Mouse (Mus musculus) CD8-positive naive resting alpha-beta T cell, adult 2 months (primary cell): Measurements from ENCODE around the gene Plekhg2.

Source experiments
- DNase-seq, 2 experiments: peaks; one replicate each; pipeline ENCODE4 v3.0.0; 2022; ENCODE audit warnings: low read depth in 2 of 2, low spot score in 2 of 2

Gene Plekhg2

DNA sequence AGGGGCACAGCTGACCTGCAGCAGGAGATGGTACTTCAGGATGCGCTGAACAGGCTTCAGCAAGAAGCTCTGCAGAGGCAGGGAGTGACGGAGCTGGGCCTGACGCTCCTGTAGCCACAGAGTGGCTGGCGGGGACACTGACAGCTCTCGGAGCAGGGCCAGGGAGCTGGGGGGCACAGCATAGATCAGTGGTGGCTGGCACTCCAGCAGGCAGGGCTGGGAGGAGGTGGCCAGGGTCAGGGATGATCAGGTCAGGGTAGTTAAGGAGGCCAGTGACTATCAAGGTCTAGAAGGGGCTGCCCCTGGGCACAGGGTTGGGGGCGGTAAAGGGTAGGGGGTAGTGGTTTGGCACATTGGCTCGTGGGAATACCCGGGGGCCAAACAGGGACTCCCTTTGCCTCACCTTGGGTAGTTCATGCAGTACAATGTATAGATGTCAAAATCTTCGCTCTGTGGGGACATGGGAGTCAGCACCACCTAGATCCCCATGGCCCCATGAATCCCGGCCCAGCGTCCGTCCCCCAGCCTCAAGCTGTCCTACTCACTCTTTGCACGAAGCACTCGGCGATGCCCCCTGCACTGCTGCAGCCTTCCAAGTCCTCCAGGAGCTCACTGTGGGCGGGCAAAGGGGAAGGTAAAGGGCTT lies 4.0 kb downstream of the Plekhg2 start:
- no peak for DNase-seq

DNA sequence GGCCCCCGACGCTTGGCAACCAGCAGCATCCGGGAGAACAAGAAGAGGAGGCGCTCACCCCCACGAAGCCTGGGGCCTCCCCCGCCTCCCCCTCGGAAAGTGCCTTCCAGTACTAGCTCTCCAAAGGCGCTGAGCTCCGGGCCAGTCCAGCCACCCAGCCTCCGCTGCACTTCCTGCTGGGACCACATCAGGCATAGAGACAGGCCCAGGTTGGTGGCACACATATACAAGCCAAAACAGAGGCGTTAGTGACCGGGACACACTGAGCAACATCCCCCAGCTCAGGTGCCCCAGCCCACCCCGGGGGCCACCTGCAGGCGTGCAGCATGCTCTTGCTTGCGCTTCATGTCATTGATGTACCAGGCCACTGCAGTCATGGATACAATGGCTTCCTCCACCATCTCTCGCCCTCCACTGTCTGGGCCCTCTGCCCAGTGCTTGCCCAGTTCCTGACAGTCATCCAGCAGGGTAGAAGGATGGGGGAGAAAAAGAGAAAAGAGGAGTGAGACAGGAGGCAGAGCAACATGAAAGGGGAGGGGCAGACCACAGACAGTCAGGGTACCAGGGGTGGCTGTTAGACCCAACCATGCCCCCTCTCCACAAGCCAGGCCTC lies 4.6 kb downstream of the Plekhg2 start:
- no peak for DNase-seq

DNA sequence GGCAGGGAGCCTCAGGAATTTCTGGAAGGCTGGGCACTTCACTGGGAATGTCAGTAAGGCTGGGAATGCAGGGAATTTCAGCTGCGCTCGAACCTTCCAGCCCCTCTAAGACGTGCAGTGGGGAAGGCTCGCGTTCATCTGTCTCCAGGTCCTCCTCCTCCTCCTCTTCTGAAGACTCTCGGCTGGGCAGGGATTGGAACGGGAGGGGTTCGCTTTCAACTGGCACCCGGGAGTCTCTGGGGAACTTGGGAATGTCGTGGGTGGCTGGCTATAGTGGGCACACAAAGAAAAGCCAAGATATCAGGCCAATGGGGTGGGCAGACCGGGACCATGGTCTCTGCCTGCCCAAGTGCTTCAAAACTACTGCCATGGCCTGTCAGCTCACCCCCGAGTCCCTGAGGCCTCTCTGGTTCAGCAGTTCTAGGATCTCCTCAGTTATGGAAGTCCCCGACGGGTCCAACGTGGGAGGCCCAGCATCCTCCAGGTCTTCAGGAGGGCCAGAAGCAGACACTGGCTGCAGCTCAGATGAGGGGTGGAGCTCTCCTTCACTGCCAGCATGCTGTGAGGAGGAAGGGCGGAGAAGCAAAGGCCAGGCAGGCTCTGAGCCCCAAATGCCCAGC lies 9.8 kb downstream of the Plekhg2 start:
- DNase-seq: no peak

DNA sequence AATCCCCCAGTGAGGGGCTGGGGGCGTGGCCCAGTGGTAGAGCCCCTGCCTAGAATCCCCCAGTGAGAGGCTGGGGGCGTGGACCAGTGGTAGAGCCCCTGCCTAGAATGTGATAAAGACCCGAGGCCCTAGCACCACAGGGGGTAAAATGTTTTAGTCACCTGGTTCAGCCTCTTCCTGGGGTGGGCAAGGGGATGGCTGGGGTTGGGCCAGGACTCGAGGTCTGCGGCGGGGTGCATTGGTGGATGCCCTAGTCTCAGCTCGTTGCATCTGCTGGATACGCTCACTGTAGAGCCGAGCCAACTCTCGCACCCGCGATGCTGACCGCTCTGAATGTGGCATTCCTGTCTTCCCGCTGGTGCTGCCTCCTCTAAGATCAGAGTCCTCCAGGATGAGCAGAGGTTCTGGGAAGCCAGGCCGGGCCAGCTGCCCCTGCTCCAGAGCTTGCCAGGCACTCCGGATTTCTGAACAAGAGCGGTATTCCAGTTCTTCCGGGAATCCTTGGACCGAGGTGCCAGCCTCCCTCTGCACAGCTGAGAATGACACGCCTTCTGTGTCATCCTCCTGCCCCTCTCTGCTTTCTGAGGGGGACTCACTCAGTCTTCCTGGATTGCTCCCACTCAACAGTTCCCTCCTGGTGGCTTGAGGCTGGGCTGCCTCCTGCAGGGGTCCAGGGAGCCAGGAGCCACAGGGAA lies 10.6 kb downstream of the Plekhg2 start:
- no peak for DNase-seq

DNA sequence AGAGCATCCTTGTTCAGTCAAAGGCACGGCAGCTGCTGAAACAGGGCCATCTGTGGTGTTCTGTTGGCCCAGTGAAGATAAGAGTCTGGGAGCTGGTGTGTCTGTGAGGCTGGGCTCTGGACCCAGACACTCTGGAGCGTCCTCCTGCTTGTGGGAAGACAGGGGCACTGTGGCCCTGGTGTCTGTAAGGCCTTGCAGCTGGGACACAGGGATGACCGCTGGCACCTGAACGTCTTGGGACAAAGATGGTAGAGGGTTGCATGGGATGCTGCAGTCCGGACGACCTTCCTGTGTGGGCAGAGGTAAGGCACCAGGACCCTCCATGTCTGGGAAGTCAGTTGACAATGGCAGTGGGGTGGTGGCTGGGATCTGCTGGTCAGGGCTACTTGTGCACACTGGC lies 12.1 kb downstream of the Plekhg2 start:
- DNase-seq: no peak

DNA sequence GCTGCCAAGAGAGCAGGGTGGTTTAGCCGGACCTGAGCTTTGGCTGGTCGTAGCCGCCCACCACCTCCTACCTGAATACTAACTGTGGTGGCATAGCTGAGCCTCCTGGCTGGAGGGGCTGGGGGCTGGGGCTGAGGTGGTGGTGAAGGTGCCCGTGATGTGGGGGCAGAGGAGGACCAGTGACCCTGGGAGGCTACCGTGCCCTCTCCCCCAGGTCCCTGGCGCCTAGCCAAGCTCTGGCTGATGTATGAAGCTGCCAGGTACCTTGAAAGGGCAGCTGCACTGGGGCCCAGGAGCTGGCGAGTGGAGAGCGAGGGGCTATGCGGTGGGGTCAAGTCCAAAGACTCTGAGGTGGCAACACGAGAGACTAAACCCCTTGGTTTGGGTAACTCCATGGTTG lies 12.5 kb downstream of the Plekhg2 start:
- DNase-seq: no peak

DNA sequence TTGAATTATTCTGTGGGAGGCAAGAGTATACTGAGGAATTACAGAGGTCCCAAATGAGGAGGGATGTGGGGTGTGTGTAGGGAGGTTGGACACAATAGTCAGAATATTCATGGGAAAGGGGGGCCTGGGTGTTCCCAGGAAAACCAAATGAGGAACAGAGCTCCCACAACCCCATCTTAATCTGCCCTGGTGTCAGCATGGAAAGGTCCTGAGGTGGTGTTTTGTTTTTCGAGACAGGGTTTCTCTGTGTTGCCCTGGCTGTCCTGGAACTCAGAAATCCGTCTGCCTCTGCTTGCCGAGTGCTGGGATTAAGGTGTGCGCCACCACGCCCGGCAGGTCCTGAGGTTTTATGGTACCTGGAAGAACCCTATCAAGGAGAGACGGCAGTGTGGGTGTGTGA lies 14.0 kb downstream of the Plekhg2 start:
- DNase-seq: no peak

DNA sequence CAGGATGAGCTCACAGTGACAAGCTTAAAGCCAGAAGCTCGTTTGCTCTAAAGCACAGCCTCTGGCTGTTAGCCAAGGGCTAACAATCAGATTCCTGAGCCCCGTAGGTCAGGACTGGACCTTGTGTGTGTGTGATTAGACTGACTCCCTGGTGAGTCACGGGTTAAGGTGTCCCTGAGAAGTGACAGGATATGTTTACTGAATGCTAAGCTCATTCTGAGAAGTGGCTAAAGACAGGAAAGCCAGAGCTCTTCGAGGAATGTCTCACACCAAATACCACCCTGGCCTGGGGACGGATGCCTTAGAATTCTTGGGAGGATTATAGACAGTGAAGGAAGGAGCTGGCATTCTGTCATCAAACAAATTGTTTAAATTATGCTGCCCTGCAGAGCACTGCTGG lies 14.4 kb downstream of the Plekhg2 start:
- no peak for DNase-seq

DNA sequence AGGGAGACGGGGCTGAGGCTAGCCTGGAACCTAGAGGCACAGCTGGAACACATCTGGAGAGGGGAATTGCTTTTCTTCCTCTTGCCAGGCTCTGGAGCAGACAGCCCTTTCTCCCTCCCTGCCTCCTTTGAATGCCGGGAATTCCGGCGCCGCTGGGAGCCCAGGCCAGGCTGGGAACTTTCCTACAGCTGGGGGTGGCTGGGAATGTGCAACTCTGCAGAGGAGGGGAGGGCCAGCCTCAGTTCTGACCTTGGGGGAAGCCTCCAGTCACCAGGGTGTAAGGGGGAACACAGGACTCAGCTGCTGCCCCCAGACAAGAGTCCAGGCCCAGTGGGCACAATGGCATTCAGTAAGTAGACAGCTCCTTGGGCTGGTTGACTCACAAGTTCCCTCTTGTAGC lies 15.4 kb downstream of the Plekhg2 start:
- no peak for DNase-seq

DNA sequence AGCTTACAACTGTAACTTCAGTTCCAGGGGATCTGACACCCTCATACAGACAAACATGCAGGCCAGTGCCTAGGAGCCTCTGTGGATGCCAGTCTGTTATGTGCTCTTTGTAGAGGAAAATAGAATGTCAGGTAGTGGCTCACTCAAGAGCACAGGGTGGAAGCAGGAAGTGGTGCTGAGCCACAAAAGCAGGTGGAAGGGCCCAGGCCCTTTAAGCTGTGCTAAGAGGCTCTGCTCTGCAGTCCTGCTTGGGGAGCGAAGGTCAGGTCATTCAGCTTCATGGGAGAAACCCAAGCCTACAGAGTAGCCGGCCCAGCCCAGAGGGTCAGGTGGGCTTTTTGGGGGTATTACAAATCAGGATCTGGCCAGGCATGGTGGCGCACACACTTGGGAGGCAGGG lies 17.2 kb downstream of the Plekhg2 start:
- DNase-seq: peak; percentile 41 to 57

DNA sequence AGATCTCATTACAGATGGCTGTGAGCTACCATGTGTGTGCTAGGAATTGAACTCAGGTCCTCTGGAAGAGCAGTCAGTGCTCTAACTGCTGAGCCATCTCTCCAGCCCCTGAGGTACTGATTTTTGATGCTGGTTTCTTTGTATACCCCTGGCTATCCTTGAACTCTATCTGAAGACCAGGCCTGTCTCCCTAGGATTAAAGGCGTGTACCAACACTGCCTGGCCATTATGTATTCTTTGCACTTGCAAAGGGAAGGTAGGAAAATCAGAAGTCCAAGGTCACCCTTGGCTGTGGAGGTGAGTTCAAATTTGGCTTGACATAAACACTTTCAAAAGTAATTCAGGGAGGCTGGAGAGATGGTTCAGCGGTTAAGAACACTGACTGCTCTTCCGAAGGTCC lies 17.8 kb downstream of the Plekhg2 start:
- DNase-seq: no peak

DNA sequence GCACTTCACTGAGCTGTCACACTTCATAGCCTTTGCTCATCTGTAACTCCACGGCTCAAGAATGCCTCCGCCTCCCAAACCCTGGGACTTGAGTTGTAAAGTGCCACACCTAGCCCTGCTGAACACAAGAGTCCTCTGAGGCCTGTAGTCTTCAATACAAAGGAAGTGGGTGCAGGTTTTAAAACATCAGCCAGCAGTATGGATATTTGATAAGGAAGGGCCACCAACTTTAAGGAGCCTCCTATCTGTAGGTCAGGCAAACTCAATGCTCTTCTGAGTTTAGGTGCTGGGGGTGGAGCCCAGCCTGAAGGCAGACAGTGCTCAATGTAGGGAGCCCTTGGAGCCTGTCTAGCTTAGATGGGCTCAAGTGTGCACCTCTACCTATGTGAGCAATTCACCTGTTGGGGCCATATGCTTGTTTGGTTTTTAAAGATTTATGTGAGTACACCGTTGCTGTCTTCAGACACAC lies 18.3 kb downstream of the Plekhg2 start:
- no peak for DNase-seq

DNA sequence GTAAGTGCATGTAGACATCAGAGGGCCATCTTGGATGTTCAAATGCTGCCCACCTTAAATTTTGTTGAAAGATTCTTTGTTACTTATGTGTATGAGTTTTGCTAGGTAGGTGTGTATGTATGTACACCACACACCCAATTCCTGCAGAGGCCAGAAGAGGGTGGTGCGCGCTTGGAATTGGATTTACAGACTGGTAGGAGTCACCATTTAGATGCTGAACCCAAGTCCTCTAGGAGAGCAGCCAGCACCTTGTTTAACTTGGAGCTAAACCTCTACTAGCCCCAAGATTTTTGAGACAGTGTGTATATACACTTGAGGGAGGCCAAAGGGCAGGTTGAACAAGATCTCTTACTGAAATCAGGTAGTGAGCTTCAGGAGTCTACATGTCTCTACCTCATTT lies 19.1 kb downstream of the Plekhg2 start:
- DNase-seq: no peak

DNA sequence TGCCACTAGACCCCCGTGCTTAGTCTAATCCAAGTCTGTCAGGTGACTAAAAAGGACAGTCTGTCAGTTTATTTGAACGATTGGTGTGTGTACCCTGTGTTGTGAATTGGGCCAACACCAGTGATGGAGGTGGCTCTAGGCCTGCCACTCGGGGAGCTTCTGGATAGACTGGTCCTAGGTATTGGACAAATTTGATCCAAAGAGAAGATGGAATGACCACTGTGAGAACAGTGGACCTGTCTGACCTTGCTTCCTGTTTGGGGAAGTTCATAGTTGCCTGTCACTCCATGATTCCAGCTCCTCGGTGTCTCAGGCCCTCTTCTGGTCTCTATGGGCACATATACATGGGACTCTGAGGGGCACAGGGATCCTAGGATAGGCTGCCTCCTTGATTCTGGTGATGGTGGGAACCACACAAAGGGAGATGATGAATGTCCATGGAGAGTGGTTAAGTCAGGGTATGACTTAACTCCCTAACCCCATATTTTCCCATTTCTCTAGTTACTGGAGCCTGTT lies 20.7 kb downstream of the Plekhg2 start:
- no peak for DNase-seq

DNA sequence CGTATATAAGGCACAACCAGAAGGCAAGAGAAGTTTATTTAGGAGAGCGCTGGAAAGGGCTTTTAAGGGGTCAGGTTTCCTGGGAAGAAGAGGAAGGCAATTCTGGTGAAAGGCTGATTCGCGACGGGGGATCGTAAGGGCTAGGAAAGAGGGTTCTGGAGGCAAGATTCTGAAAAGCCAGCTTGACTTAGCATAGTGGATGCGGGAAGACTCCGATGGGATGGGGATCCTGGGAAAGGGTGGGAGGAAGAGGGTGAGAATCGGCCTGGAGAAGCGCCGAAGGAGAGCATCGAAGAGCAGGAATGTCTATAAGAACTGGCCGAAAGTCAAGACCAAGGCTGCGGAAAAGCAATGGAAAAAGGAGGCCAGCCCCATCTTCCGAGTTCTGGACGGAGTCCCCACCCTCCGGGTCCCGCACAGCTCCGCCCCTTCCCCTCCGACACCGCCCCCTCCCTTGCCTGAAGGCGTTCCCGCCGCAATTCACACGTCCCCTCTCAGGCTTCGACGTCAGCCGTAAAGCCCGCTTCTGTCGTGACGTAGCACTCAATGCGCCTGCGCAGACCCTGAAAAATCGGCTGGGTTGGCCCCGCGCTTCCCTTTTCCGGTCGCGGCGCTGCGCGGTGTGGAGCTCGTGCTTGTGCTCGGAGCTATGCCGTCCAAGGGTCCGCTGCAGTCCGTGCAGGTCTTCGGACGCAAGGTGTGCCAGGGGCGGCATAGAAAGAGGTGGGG lies 22.1 kb downstream of the Plekhg2 start, which contains the start of gene Rps16:
TSS of gene Rps16 (plus strand) at position 498 of the 729 bp plus-strand sequence.
- peak; percentile 97 for DNase-seq

DNA sequence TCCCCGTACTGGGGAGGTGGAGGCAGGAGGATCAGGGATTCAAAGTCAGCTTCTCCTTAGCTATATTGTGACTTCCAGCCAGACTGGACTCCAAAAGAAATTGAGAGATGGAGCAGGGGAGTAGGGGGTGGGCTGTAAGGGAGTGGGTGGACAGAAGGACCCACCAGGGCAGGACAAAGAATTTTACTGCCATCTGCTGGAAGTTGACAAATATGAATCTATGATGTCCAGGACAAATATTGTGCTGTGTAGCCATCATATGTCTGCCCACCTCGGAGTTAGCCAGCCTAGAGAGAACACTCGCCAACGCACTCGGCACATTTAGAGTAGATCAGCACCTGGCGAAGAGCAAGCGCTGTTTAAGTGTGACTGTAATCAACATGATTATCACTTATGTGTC lies 23.8 kb downstream of the Plekhg2 start:
- no peak for DNase-seq

DNA sequence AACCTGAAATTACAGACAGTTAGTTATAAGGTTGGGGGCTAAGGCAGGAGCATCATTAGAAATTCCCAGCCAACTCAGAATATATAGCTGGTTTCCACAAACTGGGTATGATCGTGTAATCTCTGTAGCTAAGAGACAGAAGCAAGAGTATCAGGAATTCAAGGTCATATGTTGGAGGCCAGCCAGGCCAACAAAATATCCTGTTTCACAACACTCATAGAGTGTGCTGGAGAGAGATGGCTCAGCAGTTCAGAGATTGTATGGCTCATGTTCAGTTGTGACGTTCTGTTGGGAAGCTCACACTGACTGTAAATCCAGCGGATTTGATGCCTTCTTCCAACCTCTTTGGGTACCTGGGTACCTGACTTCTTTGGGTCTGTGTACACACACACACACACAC lies 24.7 kb downstream of the Plekhg2 start:
- DNase-seq: no peak

DNA sequence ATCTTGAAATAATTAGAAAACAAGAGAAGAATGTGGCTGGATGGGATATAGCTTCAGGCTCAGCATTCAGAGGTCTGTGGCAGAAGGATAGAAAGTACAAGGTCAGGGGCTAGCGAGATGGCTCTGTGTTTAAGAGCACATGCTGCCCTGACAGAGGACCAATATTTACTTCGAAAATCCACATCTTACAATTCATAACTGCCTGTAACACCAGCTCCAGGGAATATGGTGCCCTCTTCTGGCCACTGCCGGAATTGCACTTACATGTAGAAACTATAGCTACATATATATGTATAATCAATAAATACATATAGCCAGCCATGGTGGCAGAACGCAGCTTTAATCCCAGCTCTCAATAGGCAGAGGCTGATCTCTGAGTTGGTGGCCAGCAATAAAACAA lies 27.8 kb downstream of the Plekhg2 start:
- peak; percentile 73 to 77 for DNase-seq

DNA sequence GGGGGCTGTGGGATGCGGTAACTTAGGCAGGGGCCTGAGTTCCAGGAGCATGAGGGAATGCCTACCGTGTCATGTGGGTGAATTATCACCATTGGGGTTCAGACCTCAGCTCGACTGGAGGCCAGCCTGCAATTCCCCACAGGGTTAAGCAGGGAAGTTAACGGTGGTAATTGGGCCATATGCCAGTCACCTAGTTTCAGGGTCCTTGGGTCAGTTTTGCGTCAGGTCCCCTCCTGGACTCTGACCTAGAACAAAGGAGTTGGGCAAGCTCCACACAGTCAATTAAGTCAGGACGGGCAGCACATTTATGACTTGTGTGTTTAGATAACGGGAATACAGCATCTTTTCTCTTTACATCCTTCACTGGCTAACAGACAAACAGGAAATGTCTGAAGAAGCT lies 31.0 kb downstream of the Plekhg2 start:
- no peak for DNase-seq

DNA sequence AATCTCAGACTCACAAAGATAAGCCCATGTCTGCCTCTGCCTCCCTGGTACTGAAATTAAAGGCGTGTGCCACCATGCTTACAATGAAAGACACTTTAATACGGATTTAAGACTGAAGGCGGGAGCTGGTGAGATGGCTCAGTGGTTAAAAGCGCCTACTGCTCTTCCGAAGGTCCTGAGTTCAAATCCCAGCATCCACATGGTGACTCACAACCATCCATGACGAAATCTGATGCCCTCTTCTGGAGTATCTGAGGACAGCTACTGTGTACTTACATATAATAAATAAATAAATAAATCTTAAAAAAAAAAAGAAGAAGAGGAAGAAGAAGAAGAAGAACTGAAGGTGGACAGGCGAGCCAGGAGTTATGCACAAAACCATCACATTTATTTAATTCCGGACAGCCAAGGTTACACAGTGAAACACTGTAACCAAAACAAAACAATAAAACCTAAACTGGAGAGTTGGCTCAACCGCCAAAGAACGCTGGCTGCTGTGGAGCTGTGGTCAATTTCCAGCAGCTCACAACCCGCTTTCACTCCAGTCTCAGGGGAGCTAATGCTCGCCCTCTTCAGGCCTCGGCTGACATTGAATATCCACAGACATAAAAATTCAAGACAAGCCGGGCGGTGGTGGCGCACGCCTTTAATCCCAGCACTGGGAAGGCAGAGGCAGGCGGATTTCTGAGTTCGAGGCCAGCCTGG lies 33.0 kb downstream of the Plekhg2 start:
- DNase-seq: peak; percentile 32 to 61
